Mouse (Mus musculus) cerebellum, postnatal 10 days (tissue): ENCODE results near the gene Fam160a2.
"Not testable (repeated sequence)": the region's sequence is repeated elsewhere in the genome, so short reads cannot be mapped to it uniquely, and the experiment has no call there.

Experiments used
- DNase-seq, 2 experiments: peaks; one replicate each; pipeline ENCODE4 v3.0.0; 2021; ENCODE audit warnings: mixed read lengths in 2 of 2

Fam160a2 gene

GRCm38 (mm10) chr7:105390236-105390635 is 9.6 kb downstream of the Fam160a2 start:
- DNase-seq, result no peak

DNA sequence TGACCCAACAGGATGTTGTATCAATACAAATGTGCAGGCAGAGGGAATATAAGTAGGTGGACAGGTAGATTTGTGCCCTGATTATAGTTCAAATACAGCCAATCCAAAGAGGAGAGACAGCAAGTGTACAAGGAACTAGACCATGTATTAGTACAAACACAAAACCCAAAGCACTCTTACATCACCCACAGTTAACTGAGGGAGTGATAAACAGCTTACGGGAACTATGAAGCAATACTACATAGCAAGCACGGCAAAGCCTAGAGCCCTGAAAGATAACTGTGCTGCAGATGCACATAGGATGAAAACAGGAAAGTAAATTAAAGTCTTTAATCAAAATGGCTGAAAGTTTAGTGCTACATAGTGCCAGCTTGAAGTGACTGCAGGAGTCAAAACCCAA is 12.2 kb downstream of the Fam160a2 start:
- DNase-seq, result no peak

DNA sequence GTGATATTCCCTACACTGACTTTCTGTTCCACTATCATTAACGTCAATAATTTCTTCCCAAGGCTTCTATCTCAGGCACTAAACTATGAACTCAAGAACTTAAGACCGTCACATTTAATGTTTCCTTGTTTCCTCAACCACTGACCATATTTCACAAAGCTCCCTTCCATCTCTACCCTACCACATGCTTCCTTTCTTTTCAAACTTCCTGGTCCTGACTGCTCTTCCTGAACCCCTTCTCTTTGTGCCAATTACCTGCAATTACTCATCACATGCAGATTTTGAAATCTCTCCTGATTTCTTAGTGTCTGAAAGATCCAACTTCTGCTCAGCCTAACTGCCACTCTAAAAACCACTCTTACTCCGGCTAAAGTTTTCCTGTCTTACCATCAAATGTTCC is 19.5 kb downstream of the Fam160a2 start:
- no peak for DNase-seq

DNA sequence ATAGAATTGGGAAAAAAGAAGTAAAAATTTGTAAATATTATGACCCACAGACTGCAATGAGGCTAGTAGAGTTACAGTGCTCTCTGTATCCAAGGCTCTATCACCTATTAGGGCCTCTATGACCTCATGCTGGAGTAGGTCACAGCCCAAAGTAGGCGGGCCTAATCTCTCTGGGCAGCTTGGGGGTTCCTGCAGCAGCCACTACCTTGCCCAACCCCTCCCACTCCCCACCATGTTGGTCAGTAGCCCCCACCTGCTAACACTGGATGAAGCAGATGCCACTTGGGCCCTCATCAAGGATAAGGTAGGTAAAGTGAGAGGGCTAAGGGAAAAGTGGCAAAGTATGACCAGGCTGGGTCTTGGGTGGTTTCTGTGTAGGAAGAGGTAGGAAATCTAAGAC is 25.0 kb downstream of the Fam160a2 start, which contains the start of gene Gm5901:
TSS of gene Gm5901 (plus strand) at position 173 of the 400 bp plus-strand sequence.
- no peak for DNase-seq

DNA sequence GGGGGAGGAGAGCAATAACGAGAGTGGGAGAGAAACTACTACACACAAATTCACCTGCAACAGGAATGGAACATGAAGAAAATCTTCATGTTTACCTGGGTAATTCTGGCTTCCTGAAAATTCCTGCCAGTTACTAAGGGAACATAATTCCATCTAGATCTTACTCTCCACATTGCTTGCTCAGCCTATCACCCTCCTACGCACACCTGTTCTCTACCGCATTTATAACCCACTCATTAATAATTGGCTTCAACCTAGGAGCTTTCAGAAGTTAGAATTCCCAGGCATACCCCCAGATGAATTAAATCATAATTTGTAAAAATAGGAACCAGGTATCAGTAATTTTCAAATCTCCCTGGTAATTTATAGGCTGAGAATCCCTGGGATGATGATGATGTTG is 25.9 kb downstream of the Fam160a2 start:
- no peak for DNase-seq

DNA sequence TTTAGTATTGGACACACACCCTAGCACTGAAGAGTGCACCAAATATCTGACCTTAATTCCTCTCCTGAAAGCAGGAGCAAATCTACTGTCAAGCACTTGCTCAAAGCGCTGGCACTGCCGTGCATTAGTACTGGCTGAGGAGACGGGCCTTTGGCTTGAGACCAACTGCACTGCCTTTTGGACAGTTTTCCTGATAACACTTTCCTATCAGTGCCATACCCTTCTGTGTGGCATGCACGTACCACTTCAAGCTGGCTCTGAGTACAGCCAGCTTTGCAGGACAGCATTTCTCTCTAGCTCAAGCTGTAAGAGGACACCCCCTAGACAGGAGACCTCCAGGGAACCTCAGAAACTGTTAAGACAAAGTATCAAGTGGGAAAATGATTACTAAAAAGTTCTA is 26.3 kb downstream of the Fam160a2 start:
- DNase-seq, result peak; percentile 39 to 58

DNA sequence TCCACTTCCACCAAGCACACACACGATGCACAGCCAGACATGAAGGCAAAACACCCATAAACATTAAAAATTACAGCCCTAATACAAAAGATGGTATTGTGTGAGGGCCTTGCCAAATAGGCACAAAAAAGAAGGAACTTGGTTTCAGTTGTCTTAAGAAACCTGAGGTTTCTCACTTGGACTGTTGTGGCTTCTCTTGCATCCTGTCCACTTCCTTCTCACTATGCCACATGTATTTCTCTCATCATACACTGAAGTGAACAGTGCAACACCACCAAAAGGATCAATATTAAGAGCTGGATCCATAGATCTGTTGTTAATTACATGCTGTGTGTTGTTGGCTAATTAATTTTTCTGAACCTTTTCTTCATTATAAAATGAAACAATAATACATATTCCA is 26.9 kb downstream of the Fam160a2 start:
- DNase-seq, result no peak

- no peak for DNase-seq
Observed at GRCm38 (mm10) chr7:105368521-105368920, 31.3 kb downstream of the Fam160a2 start.

GRCm38 (mm10) chr7:105367930-105368329 is 31.9 kb downstream of the Fam160a2 start, which contains the start of gene Olfr692:
Olfr692 (plus strand) TSS chr7:105368230.
- no peak for DNase-seq

DNA sequence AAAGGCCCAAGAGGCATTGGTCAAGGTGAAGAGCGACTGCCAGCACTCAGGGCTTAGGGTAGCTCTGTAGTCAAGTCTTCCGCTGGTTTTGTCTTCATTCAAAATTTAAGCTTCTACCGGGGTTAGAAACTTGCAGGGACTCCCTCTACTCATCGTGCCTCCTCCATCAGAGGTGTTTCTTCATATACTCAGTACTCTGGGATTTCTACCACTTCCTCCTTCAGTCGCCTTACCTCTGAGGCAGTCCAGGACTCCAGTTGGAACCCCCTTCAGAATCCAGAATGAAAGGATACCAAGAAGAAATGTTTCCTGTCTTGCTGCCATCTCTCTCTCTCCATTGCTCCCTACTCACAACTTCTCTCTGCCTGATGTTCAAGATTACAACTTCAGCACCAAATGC is 32.6 kb downstream of the Fam160a2 start:
- DNase-seq, result no peak

DNA sequence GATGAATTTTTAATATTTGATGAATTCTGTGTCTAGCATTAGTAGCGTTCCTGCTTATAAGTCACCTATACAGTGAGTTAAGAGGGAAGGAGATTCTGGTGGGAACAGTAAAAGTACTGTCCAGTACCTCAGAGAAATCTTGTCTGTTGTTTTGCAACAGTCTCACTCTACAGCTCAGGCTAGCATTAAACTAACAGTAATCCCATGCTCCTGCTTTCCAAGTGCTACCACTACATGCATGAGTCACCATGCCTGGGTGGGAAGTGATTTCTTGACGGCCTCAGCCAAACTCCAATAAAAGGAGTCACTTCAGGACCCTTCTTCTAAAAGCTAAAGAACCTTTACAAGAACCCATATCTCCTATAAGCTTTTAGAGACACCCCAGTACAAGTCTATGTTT is 38.1 kb downstream of the Fam160a2 start:
- DNase-seq, result no peak

- DNase-seq, result not testable (repeated sequence)
Observed at GRCm38 (mm10) chr7:105356487-105356886, 43.4 kb downstream of the Fam160a2 start.

DNA sequence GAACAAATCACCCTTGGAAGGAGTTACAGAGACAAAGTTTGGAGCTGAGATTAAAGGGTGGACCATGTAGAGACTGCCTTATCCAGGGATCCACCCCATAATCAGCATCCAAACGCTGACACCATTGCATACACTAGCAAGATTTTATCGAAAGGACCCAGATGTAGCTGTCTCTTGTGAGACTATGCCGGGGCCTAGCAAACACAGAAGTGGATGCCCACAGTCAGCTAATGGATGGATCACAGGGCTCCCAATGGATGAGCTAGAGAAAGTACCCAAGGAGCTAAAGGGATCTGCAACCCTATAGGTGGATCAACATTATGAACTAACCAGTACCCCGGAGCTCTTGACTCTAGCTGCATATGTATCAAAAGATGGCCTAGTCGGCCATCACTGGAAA is 43.8 kb downstream of the Fam160a2 start:
- not testable (repeated sequence) for DNase-seq

GRCm38 (mm10) chr7:105342752-105343151 is 57.1 kb downstream of the Fam160a2 start:
- DNase-seq, result no peak

GRCm38 (mm10) chr7:105342170-105342569 is 57.7 kb downstream of the Fam160a2 start, which contains the start of gene Olfr691:
Olfr691 (minus strand) TSS chr7:105342270.
- no peak for DNase-seq

- no peak for DNase-seq
Observed at GRCm38 (mm10) chr7:105334004-105334403, 65.8 kb downstream of the Fam160a2 start, which contains the start of gene Olfr690. Olfr690 (minus strand) TSS chr7:105334104.

GRCm38 (mm10) chr7:105325302-105325701 is 74.6 kb downstream of the Fam160a2 start:
- no peak for DNase-seq
